Mouse (Mus musculus): ENCODE measurements around the gene Sox9. TPM values are rescaled to one million over a fixed set of nuclear protein-coding genes. Genes with fewer than 3 reads are reported as not detected.

Gene Sox9
- polyA plus RNA-seq (2015; fragmentation: Nextera tagmentation; extraction: Ambion mirVana), result 3.5 and 5.8 TPM in 2 replicates

DNA sequence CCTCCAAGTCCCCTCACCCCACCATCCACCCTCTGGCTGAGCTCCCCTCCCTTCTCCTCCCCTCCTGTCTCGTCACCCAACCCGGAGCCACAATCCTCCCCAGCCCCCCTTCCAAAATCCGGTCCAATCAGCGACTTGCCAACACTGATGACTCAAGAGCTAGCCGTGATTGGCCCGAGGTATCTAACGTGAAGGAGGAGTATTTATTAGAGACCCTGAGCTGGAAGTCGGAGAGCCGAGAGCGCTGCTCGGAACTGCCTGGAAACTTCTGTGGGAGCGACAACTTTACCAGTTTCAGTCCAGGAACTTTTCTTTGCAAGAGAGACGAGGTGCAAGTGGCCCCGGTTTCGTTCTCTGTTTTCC is at the start of gene Sox9:
Gene Sox9, plus strand, starts transcription at position 231 of the 363 bp plus-strand sequence.

Data from adrenal gland, postnatal 0 days (tissue).